Mouse (Mus musculus): ENCODE measurements around the gene Efna2.

Efna2 gene

DNA sequence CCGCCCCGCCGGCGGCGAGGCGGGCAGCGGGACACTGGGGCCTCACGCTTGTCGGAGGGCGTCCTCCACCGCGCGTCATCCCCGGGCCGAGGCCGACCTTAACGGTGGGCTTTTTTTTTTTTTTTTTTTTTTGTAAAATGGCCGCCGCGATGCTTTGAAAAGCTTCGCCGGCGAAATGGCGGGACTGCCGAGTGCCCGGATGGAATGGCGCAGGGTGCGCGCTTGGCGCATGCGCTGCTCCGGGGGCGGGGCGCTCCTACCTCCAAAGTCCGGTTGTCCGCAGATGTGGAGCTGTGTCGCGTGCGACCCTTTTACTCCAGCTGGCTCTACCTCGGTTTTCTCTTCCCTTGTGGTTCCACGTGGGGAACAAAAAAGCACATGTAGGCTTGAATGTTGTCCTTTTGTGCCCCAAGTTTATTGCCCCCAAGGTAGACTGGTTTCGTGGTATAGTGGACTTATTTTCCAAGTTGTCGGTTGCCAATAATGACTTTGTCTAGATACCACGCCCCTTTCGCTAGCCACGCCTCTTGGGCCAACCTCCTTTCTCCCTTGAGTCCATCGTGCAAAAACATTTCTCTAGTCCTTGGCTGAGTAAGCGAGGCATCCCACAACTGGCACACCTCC is 11.1 kb upstream of the Efna2 start:
- peak; percentile 95 for DNase-seq (ENCODE audit: low read depth, low spot score)

DNA sequence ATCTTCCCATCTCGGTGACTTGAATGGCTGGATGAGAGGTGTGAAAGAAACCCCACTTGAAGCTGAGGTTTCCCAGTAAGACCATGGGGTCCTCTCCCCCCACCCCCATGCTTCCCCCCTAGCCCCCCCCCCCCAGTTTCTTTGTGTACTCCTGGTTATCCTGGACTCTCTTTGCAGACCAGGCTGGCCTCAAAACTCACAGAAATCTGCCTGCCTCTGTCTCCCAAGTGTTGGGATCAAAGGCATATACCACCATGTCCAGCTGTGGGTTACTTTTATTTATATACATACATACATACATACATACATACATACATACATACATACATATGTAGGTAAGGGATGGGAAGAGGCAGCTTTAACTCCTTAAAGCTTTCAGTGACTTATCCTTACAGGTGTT is 10.2 kb upstream of the Efna2 start:
- no peak for DNase-seq (ENCODE audit: low read depth, low spot score)

DNA sequence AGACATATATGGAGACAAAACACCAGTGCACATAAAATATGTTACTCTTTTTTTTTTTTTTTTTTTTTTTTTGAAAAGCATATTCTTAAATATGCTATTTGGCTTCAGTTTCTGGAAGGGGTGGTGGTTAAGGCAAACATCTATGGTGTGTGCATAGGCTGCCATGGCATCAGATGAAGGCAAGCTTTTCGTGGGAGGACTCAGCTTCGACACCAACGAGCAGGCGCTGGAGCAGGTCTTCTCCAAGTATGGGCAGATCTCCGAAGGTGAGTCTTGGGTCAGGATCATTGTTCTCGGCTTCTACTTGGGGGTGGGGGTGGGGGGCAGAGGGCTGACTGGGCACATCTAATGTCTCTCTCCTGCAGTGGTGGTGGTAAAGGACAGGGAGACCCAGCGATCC is 9.6 kb upstream of the Efna2 start:
- no peak for DNase-seq (ENCODE audit: low read depth, low spot score)

DNA sequence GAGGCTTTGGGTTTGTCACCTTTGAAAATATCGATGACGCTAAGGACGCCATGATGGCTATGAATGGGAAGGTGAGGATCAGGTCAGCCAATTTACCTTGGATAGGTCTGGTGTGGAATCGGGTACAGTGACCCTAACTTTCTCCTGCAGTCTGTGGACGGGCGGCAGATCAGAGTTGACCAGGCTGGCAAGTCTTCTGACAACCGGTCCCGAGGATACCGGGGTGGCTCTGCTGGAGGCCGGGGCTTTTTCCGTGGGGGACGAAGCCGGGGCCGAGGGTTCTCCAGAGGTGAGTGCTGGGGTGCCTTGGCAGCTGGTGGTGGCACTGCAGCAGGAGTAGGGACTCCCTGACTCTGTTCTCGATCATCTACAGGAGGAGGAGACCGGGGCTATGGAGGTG is 9.2 kb upstream of the Efna2 start:
- DNase-seq (ENCODE audit: low read depth, low spot score): no peak

DNA sequence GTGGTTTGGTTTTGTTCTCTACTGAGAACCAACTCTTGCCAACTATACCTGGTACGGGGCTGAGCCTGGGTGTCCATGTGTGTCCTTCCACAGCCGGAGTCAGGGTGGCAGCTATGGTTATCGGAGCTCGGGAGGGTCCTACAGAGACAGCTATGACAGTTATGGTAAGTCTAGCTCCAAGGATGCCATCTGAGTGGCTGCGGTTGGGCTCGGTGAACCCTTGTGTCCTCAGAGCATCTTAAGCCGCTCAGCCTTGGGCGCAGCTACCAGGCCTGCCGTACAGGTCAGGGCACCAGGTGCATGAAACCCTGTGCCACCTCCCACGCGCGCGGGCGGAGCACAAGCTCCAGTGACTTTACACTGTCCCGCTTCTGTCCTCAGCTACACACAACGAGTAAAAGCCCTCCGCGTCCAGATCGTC is 8.7 kb upstream of the Efna2 start:
- no peak for DNase-seq (ENCODE audit: low read depth, low spot score)

DNA sequence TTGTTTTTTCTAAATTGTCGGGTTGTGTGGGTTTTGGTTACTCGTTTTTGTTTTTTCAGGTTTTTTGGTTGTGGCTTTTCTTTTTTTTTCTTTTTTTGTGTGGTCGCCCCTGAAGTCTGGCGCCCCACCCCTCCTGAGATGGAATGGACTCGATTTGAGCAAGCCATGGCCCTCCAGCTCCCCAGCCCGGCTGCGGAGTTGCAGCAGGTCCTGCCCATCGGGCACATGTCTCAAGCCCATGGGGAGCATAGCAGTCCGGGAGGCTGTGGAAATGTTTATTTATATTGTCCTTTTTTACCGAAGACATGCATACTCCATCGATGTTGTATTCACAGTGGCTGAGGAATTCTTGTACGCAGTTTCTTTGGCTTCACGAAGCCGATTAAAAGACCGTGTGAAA is 8.0 kb upstream of the Efna2 start:
- DNase-seq (ENCODE audit: low read depth, low spot score): no peak

DNA sequence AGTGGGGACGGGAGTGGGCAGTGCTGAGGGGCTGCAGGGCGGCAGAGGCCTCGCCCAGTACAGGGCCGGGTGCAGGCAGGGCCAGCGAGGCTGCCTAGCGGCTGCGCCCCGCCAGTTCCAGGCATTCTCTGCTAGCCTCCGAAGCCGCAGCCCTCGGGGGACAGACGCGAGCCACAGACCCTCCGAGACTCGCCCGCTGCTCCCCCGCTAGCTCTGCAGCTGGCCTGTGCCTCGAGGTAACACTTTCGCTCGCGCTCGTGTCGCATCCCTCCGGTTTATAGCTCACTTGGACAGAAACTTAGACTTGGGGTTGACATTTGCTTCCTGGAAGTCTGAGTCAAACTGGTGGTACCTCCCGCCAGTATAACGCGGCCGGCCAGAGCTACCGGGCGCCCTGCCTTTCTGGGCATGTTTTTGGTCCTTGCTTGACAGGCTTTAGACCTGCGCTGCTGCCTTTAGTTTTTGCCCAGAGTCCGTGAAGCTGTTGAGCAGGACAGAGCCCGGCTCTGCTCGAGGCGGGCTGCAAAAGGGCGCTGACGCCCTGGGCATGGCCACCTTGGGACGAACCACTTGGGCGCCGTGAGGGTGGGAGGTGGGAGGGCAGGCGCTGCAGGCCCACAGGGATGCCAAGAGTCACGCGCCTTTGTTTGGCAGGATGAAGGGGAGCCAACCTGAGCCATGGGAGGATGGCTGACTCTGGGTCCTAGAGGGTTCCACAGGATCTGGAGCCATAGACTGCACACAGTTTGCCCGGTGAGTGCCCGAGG is 7.3 kb upstream of the Efna2 start:
- DNase-seq (ENCODE audit: low read depth, low spot score): no peak

DNA sequence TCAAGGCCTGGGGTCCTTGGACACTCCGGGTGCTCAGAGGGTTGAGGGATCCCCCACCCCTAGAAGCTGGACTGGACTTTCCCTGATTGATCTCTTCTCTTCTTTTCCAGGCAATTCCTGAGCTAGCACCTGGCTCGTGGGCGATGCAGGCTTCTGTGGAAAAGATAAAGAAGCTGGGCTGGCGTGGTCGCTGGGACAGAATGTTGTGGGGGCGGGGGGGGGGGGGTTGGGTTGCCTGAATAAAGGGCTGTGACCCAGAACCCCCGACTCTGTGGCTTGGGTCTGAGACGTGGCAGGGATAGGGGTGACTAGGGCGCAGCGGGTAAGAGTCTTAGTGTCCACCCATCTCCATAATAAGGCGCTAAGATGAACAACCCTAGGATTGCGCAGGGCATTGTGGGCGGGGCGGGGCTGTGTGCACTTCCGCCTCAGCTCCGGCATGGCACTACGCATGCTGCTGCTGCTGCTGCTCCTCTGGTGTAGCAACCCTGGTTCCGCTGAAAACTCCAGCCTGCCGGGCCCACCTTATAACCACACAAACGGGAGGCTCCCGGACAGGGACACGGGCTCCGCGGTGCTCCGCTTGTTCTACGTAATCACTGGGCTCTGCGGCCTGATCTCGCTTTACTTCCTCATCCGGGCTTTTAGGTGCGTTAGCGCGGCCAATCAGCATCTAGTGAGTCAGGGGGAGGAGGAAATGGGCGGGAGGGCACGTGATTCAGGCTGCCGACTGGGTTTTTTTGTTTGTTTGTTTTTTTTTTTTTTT is 6.6 kb upstream of the Efna2 start, which contains the start of gene 1600002K03Rik:
1600002K03Rik (plus strand) TSS at position 418 of the 766 bp plus-strand sequence.
- peak; percentile 97 for DNase-seq (ENCODE audit: low read depth, low spot score)

DNA sequence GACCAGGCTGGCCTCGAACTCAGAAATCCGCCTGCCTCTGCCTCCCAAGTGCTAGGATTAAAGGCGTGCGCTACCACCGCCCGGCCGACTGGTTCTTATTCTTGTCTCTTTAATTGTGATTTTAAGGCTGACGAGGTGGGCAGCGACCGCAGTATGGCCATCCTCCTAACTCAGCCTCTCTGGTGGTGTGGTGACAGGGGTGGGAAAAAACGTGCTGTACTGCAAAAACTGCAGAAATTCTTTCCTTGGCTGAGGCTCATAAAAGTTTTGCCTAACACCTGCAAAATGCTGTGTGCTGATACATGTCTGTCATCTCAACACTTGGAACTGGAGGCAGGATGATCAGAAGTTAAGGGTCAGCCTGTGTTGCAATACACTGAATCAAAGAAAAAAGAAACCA is 5.9 kb upstream of the Efna2 start:
- DNase-seq (ENCODE audit: low read depth, low spot score): no peak

DNA sequence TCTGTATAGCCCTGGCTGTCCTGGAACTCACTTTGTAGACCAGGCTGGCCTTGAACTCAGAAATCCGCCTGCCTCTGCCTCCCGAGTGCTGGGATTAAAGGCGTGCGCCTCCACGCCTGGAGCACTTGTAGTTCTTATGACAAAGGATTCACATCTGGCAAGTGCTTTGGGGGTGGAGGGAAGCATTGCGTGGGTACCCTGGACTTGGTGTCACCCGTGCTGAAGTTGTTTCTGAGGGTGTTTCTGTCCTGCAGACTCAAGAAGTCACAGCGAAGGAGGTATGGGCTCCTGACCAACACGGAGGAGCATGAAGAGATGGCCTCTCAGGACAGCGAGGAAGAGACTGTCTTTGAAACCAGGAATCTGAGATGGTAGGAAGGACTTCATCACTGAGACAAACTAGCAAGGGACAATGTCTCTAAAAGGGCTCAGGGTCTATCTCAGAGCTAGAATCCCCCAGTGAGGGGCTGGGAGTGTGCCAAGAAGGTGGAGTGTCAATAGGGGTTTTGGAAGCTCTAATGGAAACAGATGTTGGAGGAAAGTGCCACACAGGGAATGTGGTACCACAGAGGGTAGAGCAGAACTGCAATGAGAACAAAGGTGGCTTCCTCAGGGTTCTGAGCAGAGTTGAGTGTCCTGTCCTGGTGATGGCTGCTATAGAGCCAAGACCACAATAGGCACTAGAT is 5.2 kb upstream of the Efna2 start:
- no peak for DNase-seq (ENCODE audit: low read depth, low spot score)

DNA sequence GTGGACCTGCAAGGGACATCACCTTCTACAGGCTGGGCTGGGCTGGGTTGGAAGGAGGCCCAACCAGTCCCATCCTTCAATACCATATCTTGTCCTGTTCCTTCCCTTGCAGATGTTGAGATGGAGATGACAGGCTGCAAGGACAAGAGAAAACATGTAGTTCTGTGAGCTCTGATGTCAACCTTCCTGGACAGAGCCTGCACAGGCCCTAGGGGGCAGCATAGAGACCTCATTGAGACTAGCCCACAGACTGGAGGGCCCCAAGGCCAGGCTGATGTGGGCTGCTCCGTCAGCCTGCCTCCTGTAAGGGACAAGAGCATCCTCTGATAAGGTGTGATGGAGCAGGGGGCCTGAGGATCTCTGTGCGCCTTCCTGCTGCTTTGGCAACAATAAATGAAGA is 4.6 kb upstream of the Efna2 start:
- DNase-seq (ENCODE audit: low read depth, low spot score): peak; percentile 78

DNA sequence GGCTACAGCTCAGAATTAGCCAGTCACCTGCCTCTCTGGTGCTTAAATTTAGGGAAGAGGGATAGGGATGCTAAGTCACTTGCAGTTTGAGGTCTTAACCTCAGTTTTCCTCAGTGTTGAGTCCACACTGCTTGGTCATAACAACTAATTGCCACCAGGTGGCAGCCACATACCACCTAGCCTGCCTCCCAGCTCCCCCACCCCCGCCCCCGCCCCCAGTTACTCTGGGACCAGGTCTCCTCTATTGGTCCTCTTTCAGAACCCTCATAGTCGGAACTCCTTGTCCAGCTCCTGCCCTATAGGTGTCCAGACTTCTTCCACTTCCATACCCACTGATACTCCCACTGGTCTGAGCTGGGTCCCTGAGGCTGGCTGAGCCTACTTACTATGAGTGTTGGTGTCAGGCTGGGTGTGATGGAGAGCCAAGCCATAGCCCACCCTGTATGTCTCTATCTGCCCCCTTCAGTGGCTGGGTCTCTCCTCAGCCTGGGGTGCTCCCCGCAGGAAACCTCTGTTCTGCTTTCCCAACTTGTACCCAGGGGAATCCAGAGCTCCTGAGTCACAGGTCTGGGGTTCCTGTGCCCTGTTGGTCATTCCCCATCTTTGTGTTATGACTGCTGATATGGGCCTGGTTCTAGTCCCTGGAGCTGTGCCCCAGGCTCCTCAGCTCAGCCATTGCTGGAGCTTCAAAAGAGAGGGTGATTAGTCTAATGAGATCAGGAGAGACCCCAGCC is 3.6 kb upstream of the Efna2 start:
- DNase-seq (ENCODE audit: low read depth, low spot score): peak; percentile 67

DNA sequence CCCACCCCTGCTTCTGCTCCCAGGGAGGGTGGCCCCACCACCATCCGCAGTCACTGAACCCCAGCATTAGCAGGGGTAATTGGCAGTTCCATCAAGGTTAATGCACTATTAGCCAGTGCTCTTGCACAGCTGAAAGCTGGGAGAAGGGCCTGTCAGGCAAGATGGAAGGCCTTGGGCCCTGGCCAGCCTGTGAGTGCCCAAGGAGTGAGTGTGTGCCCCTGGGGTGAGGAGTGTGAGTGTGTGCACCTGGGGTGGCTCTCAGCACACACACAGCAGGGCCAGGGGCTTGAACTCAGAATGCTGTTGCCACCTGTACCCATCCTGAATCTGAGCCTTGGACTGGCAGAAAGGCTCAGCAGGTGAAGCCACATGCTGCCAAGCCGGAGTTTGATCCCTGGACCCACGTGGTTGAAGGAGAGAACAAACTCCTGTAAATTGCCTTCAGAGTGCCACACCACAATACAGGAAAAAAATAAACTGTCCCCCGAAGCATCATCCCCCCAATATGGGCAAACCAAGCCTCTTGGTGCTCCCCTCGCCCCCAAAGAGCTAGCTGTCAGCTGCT is 2.9 kb upstream of the Efna2 start:
- DNase-seq (ENCODE audit: low read depth, low spot score): no peak

DNA sequence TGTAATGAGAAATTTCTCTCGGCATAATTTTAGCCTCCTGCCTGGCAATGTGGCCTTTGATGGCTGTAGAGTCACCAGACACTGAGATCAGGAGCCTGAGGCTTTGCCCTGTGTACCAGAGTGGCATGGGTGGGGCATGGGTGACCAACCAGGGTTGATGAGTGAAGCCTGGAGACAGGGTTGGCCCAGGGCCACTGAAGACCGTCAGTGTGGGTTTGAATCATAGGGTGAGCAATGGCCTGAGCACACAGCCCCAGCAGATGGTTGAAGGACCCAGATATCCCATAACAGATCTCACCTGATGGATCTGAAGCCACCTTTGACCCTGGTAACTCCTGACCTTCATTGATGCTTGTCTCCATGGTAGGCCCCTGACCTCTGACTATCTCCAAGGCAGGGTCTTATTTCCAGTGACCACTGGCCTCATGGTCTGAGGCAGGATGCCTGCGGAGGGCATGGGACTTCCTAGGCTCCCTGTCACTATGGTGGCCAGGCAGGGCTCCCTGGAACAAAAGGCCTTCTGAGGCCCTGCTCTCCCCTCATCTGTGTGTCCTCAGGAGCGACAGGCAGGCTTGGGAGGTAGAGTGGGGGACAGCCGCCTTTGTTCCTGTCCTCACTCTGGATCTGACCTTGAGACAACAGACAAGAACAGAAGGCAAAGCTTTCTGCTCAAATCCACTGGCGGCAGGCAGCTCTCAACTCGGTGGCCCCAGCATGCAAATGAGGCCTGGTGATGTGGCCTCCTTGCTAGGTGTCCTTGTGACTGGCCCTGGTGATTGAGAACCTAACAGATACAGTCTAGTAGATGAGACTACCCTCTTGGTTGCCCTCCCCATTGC is 1.6 kb upstream of the Efna2 start:
- no peak for DNase-seq (ENCODE audit: low read depth, low spot score)

DNA sequence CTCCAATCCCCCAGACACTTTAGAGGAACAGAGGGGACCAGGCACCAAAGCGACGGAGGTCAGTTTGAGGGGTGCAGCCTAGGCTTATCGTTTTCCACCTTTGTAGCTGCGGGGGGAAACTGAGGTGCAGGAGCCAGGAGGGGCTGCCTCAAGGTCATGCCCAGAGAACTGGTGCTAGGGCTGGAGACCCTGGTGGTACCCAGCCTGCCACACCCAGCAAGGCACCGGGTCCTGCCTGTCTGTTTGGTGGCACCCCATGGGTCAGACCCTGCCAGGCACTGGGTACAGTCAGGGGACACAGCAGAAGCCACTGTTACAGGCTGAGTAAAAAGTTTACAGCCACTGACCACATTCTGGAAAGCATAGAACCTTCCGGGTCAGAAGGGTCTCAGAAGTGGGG is 1.0 kb downstream of the Efna2 start:
- no peak for DNase-seq (ENCODE audit: low read depth, low spot score)

DNA sequence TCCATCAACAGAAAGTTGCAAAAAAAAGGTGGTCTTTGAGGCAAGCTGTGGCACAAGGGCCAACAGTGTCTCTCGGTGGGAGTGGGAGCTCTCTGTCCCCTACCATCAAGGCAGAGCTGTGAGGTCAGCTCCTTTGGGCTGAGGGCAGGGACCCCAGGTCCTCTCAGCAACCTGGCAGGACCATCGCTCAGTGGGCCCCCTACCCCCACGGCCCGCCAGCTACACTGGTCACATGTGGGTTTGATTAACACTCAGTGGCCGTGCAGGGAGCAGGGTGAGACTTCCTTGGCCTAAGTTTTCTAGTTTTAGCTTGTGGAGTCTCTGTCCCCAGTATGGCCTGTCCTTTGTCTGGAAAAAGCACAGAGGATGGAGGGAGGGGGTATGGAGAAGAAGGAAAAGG is 1.5 kb downstream of the Efna2 start:
- no peak for DNase-seq (ENCODE audit: low read depth, low spot score)

DNA sequence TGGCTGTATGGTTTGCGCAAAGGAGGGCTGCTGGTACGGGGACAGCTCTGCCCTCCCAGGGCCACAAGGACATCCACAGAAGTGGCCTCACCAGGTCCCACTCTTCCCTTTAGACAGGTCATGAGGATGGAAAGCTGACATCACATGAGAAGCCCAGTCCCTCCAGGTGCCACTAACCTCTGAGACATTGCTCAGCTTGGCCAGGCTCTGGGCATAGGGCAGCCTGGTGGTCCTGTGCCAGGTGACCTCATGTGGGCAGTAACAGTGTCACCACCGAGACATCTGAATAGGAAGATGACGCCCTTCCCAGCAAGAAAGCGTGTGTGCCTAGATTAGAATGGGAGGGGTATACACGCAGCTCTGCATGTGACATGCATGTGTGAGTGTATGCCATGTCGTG is 3.3 kb downstream of the Efna2 start:
- no peak for DNase-seq (ENCODE audit: low read depth, low spot score)

DNA sequence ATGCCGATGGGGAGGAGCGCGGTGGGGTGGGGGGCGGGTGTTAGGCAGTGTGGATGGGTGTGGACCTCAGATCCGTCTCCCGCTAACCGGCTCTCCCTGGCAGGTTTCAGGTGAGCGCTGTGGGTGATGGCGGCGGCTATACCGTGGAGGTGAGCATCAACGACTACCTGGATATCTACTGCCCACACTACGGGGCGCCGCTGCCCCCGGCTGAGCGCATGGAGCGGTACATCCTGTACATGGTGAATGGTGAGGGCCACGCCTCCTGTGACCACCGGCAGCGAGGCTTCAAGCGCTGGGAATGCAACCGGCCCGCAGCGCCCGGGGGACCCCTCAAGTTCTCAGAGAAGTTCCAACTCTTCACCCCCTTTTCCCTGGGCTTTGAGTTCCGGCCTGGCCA is 7.4 kb downstream of the Efna2 start:
- DNase-seq (ENCODE audit: low read depth, low spot score): no peak

DNA sequence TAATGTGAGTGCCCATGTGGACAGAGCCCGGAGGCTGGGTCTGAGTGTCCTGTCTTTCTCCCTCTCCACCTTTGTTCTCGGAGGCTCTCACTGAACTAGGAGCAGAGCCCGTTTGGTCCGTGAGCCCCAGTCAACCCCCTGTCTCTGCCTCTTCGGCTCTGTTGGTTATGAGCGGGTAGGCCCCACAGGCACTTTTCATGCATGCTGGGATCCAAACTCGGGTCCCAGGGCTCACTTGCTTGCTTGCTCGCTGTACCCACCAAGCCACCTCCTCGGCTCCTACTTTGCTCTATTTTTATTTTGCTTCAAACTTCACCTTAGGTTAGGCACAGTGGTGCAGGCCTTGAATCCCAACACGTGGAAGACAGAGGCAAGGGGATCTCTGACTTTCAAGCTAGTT is 8.5 kb downstream of the Efna2 start:
- no peak for DNase-seq (ENCODE audit: low read depth, low spot score)

DNA sequence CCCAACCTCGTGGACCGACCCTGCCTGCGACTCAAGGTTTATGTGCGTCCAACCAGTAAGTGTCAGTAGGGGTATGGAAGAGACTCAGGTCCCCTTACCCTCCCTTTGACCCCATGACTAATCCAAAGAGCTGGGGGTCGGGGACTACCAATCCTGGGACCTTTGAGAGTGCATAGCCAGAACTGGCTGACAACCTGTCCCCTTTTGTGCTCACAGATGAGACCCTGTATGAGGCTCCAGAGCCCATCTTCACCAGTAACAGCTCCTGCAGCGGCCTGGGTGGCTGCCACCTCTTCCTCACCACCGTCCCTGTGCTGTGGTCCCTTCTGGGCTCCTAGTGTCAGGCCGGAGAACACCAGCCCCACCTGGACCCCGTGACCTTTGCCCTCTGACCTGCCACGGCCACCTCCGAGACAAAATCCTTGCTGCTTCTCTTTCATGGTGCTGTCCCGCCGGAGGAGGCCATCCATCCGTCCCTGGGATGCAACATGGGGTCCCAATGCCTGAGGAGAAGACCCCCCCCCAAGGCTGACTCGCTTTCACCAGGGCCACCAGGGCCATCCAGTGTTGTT is 9.3 kb downstream of the Efna2 start:
- DNase-seq (ENCODE audit: low read depth, low spot score): no peak
